12 mouse cellular contexts compared by ENCODE assay signal in genomic region chr2:92052188-92052587, GRCm38 (mm10). TPM values are rescaled to one million over a fixed set of nuclear protein-coding genes. Genes with fewer than 3 reads are reported as not detected.
DNase-seq lines count a peak whose midpoint lies in the region; ATAC-seq and TF ChIP-seq lines count a peak whose summit lies in the region.
"Had no signal": no experiment of that assay in that cellular context is flagged by ENCODE, and none has a peak within 500 bp of the region (broad histone marks: within the 10 kb centered on the region; RNA-seq: fewer than 3 reads in every experiment).

No protein-coding gene starts in this region.

- H3K9ac ChIP-seq in forebrain, postnatal 0 days = no peak overlapping the region
- H3K9ac ChIP-seq in forebrain, embryonic 12.5 days = no peak overlapping the region
- H3K9ac ChIP-seq: lung, embryonic 14.5 days had no signal

- H3K4me2 ChIP-seq in forebrain, postnatal 0 days (ENCODE audit: low read depth) = no peak overlapping the region
- no peak overlapping the region for H3K4me2 ChIP-seq in forebrain, embryonic 12.5 days
- H3K4me2 ChIP-seq: lung, embryonic 14.5 days had no signal

- intact Hi-C loops in left cerebral cortex, postnatal 14 days (cut with DNase I) = no loop called here

- H3K27me3 ChIP-seq in forebrain, postnatal 0 days (ENCODE audit: insufficient read depth, low read length) = 0 out of 2 replicates have a peak, but pooled peaks cover 4% of the 10 kb centered on the region
- peaks cover 40% of the 10 kb centered on the region for H3K27me3 ChIP-seq in forebrain, embryonic 12.5 days
- H3K27me3 ChIP-seq in thymus, adult 2 months (ENCODE audit: control insufficient read depth, insufficient read depth, low read length) = no peaks in the 10 kb centered on the region

- DNase-seq in forebrain, postnatal 0 days = no peak
- peak; percentile 79 for DNase-seq in Muller cell, postnatal 12 days (ENCODE audit: inconsistent ontology term)
- peak; percentile 62 to 81 for DNase-seq in frontal cortex, adult 2 months (ENCODE audit: extremely low spot score in 1 of 2, low spot score in 1 of 2)
- peak; percentile 53 to 60 for DNase-seq in left cerebral cortex, postnatal 14 days (ENCODE audit: low spot score in 2 of 2)
- no peak for DNase-seq in spleen, adult 18-20 months
- no peak for DNase-seq in spleen, adult 12 weeks (ENCODE audit: low spot score)
- no peak for DNase-seq in thymus, adult 2 months
- DNase-seq: heart, postnatal 10 days had no signal

- no peaks in the 10 kb centered on the region for H3K9me3 ChIP-seq in forebrain, postnatal 0 days (ENCODE audit: low read length)
- H3K9me3 ChIP-seq in forebrain, embryonic 12.5 days = no peaks in the 10 kb centered on the region

- ATAC-seq in forebrain, postnatal 0 days = peak; percentile 27; the same call in 1 of the 2 replicates
- ATAC-seq in forebrain, embryonic 12.5 days (ENCODE audit: low FRiP score) = no peak

- peaks cover 7% of the 10 kb centered on the region; the same call in 1 of the 2 replicates for H3K4me1 ChIP-seq in forebrain, postnatal 0 days (ENCODE audit: insufficient read depth)
- H3K4me1 ChIP-seq in forebrain, embryonic 12.5 days = peaks cover 12% of the 10 kb centered on the region
- H3K4me1 ChIP-seq in thymus, adult 2 months (replicated peaks; ENCODE audit: control insufficient read depth, insufficient read depth, low read length) = peaks cover 9% of the 10 kb centered on the region

- no peak for TF ChIP-seq POLR2A in thymus, adult 2 months (IDR thresholded peaks at IDR 0.05; ENCODE audit: control insufficient read depth, extremely low read depth, insufficient read depth, low read length, poor library complexity)

- no peak for TF ChIP-seq CTCF in forebrain, postnatal 0 days (IDR thresholded peaks at IDR 0.05; ENCODE audit: low read depth)
- TF ChIP-seq CTCF in thymus, adult 2 months (IDR thresholded peaks at IDR 0.05; ENCODE audit: borderline replicate concordance, control insufficient read depth, extremely low read depth, insufficient read depth, low read length, poor library complexity) = no peak

- H3K36me3 ChIP-seq in forebrain, postnatal 0 days (ENCODE audit: insufficient read depth) = no peaks in the 10 kb centered on the region
- no peaks in the 10 kb centered on the region for H3K36me3 ChIP-seq in forebrain, embryonic 12.5 days (replicated peaks)
- no peaks in the 10 kb centered on the region for H3K36me3 ChIP-seq in thymus, adult 2 months (ENCODE audit: control insufficient read depth, insufficient read depth, low read length)

- no peak overlapping the region for H3K4me3 ChIP-seq in forebrain, postnatal 0 days (ENCODE audit: low read depth, low read length)
- H3K4me3 ChIP-seq in forebrain, embryonic 12.5 days (replicated peaks) = no peak overlapping the region
- no peak overlapping the region for H3K4me3 ChIP-seq in thymus, adult 2 months (ENCODE audit: control insufficient read depth, insufficient read depth, low read length)
- H3K4me3 ChIP-seq: erythroblast, embryonic 14.5 days had no signal

- no peak overlapping the region; the same call in 1 of the 2 replicates for H3K27ac ChIP-seq in forebrain, postnatal 0 days (ENCODE audit: low read depth, low read length)
- no peak overlapping the region for H3K27ac ChIP-seq in forebrain, embryonic 12.5 days
- H3K27ac ChIP-seq in thymus, adult 2 months (ENCODE audit: control insufficient read depth, insufficient read depth, low read length) = no peak overlapping the region

- WGBS in forebrain, postnatal 0 days = 67% methylated on average over 8 of the region's 8 CpGs
- 89% methylated on average over 8 of the region's 8 CpGs for WGBS in forebrain, embryonic 12.5 days
- whole genome bisulfite sequencing in thymus, adult 2 months = 85% methylated on average over 8 of the region's 8 CpGs

RNA-seq across cellular contexts. Expression of gene Creb3l1, which starts 27.9 kb away (rescaled TPM):
- total RNA-seq in forebrain, postnatal 0 days (2014; rRNA removed) = 1.4 and 2.0 TPM in 2 replicates
- polyA plus RNA-seq in forebrain, postnatal 0 days (2015; fragmentation: Nextera tagmentation; extraction: Ambion mirVana) = 2.9 TPM in 2 replicates
- 1.4 and 1.5 TPM in 2 replicates for polyA plus RNA-seq in forebrain, embryonic 12.5 days (2016; fragmentation: Nextera tagmentation; extraction: Ambion mirVana)
- polyA plus RNA-seq in frontal cortex, adult 2 months (2012; rRNA removed) = 1.7 and 1.8 TPM in 2 replicates
- 1 to 10 TPM; 3.9 to 6.0 TPM for total RNA-seq in left cerebral cortex, postnatal 14 days (2021)
- polyA plus RNA-seq in thymus, adult 2 months (2012; rRNA removed) = 1.7 and 1.8 TPM in 2 replicates
- total RNA-seq: monocyte, adult 5-6 weeks had no signal

RNA-seq across cellular contexts. Expression of gene Phf21a, which starts 40.7 kb away (rescaled TPM):
- 107 and 146 TPM in 2 replicates for total RNA-seq in forebrain, postnatal 0 days (2014; rRNA removed)
- polyA plus RNA-seq in forebrain, postnatal 0 days (2015; fragmentation: Nextera tagmentation; extraction: Ambion mirVana) = 24.6 and 34.4 TPM in 2 replicates
- polyA plus RNA-seq in forebrain, embryonic 12.5 days (2016; fragmentation: Nextera tagmentation; extraction: Ambion mirVana) = 43.7 and 44.1 TPM in 2 replicates
- 51.2 and 54.6 TPM in 2 replicates for polyA plus RNA-seq in frontal cortex, adult 2 months (2012; rRNA removed)
- 10 to 100 TPM; 64.5 to 73.9 TPM for total RNA-seq in left cerebral cortex, postnatal 14 days (2021)
- 81.1 and 81.6 TPM in 2 replicates for polyA plus RNA-seq in thymus, adult 2 months (2012; rRNA removed)

Comparison
In these comparisons a context has a peak if more than half of its experiments do, and no peak if none do; other contexts are left out.
1. DNase-seq: peak in Muller cell, postnatal 12 days (single experiment), frontal cortex, adult 2 months (2 of 2) and left cerebral cortex, postnatal 14 days (2 of 2); none in forebrain, postnatal 0 days (single experiment), spleen, adult 18-20 months (0 of 2), spleen, adult 12 weeks (single experiment) and thymus, adult 2 months (single experiment).